Mouse (Mus musculus) liver, embryonic 13.5 days (tissue): Measurements from ENCODE around the gene Limch1. TPM values are rescaled to one million over a fixed set of nuclear protein-coding genes. Genes with fewer than 3 reads are reported as not detected.

Experiments used
- ATAC-seq: fragments of 200-750 bp; cut with Nextera tagmentation; 2 replicates; pipeline ENCODE4 v1.8.0; 2017; ENCODE audit warnings: low read depth, mild to moderate bottlenecking, moderate number of reproducible peaks, moderate library complexity
- DNase-seq: peaks from one replicate; pipeline ENCODE4 v3.0.0; 2022
- H3K27ac ChIP-seq: fragments of 300-500 bp; sonication (generic); 2 replicates; pipeline ENCODE4 v1.5.1; 2015; ENCODE audit warnings: moderate library complexity, mild to moderate bottlenecking, inconsistent platforms
- H3K27me3 ChIP-seq: fragments of 300-500 bp; sonication (generic); 2 replicates; pipeline ENCODE4 v1.6.1; 2015; ENCODE audit warnings: mild to moderate bottlenecking, inconsistent platforms
- H3K36me3 ChIP-seq: fragments of 300-500 bp; sonication (generic); 2 replicates; pipeline ENCODE4 v1.6.1; 2015; ENCODE audit warnings: mild to moderate bottlenecking, inconsistent platforms
- H3K4me1 ChIP-seq: fragments of 300-500 bp; sonication (generic); replicated peaks from 2 replicates; pipeline ENCODE4 v1.6.1; 2015; ENCODE audit warnings: inconsistent platforms
- H3K4me2 ChIP-seq: fragments of 300-500 bp; sonication (generic); 2 replicates; pipeline ENCODE4 v1.6.1; 2015; ENCODE audit warnings: inconsistent platforms, mild to moderate bottlenecking, moderate library complexity
- H3K4me3 ChIP-seq: fragments of 300-500 bp; sonication (generic); replicated peaks from 2 replicates; pipeline ENCODE4 v1.5.1; 2015; ENCODE audit warnings: mild to moderate bottlenecking, inconsistent platforms
- H3K9ac ChIP-seq: fragments of 300-500 bp; sonication (generic); 2 replicates; pipeline ENCODE4 v1.6.1; 2015; ENCODE audit warnings: mild to moderate bottlenecking, inconsistent platforms
- H3K9me3 ChIP-seq: fragments of 300-500 bp; sonication (generic); replicated peaks from 2 replicates; pipeline ENCODE4 v1.6.1; 2016; ENCODE audit warnings: inconsistent platforms
- WGBS: fragments of 180-500 bp; shearing (Covaris S2); methylation state at CpG from one replicate; pipeline ENCODE4 v1.1.7; 2015; ENCODE audit not compliant: insufficient replicate concordance; 5-methylcytosine and 5-hydroxymethylcytosine counted together
- polyA plus RNA-seq: library from polyadenylated mRNA; unstranded; fragments of >200 nt; fragmentation: Nextera tagmentation; extraction: Ambion mirVana; gene quantifications from 2 replicates; pipeline ENCODE4 v1.2.1, GENCODE M21; 2015

The Limch1 gene
- polyA plus RNA-seq, 1 experiment from 2014 or later = 2.3 TPM

DNA sequence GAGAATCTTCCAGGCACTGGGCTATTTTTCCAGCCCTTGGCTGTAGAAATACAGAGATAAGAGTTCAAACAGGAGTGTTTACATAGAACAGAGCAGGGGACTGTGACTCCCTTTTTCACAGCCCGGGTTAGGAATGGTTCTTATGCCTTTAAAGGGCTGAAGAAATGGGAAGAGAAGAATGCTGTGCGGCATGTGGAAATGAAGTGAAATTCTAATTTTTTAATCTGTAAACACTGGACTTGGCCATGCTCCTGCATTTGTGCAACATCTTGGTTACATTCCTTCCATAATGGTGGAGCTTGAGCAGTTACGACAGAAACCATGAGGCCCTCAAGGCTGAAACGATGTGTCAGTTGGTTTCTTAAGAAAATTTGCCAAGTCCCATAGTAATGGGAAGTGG lies 165.4 kb downstream of the Limch1 start:
- Histone ChIP-seq H3K36me3 (no peaks in the 10 kb centered on the region), H3K27me3 (no peaks in the 10 kb centered on the region), H3K4me1 (no peaks in the 10 kb centered on the region), H3K4me3 (no peak overlapping the region), H3K27ac (no peak overlapping the region), H3K9me3 (no peaks in the 10 kb centered on the region), H3K9ac (no peak overlapping the region), H3K4me2 (no peak overlapping the region)
- no peak for DNase-seq
- 70% methylated on average over 4 of the region's 4 CpGs for WGBS
- ATAC-seq = no peak

DNA sequence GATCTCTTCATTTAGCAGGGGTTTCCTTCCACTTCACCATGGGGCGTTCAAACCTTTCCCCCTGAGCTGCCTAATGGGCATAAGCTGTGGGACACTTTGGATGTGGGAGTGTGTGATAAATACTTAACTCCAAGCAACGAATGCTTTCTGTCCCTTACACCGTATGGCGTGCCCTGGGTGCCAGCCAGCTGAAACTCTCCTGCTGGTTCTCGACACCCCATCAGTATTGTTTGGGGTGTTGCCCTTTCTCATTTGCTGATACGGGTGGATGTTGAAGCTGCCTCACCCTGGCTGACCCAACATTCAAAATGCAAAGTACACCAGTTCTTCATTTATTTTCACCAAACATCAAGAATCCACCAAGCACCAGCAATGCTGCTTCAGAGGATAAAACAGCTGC lies 168.2 kb downstream of the Limch1 start:
- no peaks in the 10 kb centered on the region for H3K4me1 ChIP-seq
- H3K27ac ChIP-seq = no peak overlapping the region
- H3K36me3 ChIP-seq = no peaks in the 10 kb centered on the region
- no peak overlapping the region for H3K9ac ChIP-seq
- no peaks in the 10 kb centered on the region for H3K27me3 ChIP-seq
- H3K4me3 ChIP-seq = no peak overlapping the region
- no peaks in the 10 kb centered on the region for H3K9me3 ChIP-seq
- no peak overlapping the region for H3K4me2 ChIP-seq
- DNase-seq (no peak), ATAC-seq (no peak)
- 69% methylated on average over 6 of the region's 6 CpGs for WGBS

DNA sequence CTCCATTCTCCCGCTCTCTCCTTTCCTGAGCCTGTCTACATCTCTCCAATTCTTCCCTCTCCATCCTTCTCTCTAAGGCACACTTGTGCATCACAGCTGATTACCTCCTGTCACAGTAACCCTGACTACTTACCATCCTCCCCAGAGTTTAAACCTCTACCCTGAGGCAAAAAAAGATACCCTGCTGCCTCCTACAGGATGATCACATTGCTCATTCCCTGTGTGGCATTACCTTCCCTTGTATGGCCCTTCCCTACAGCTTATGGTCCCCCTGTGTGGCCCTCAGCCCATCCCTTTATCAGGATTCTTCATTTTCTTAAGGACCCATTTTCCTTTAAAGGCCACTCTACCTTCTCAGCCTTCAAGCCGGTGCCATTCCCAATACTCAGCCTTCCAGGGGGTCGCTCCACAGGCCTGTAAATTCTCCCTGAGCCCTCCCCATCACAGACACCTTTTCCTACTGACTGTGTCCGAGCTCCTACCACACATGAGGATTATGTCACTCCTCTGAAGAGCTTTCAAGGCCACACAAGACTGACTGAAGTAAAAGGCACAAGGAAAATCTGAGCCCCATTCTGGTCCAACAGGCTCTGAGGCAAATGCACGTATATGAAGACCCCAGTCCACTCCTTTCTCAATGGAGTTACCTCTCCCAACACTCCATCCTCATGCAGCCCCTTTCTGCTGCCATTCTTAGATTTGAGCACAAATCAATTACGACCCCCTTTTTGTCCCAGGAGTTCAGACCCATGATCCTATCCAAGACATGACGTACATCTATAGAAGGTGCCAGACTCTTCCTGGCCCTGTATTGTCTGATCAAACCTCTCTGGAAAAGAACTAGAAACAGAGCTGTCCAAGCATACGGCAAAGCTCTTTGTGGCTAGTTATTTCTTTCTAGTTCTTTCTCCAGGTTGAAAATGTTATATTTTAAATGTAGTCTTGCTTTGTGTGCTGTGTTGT lies 172.0 kb downstream of the Limch1 start:
- 61% methylated on average over 8 of the region's 8 CpGs for WGBS
- Histone ChIP-seq H3K9me3 (no peaks in the 10 kb centered on the region), H3K4me2 (no peak overlapping the region), H3K27ac (no peak overlapping the region), H3K9ac (no peak overlapping the region), H3K4me3 (no peak overlapping the region), H3K27me3 (no peaks in the 10 kb centered on the region), H3K4me1 (no peaks in the 10 kb centered on the region), H3K36me3 (no peaks in the 10 kb centered on the region)
- DNase-seq (no peak), ATAC-seq (no peak)

DNA sequence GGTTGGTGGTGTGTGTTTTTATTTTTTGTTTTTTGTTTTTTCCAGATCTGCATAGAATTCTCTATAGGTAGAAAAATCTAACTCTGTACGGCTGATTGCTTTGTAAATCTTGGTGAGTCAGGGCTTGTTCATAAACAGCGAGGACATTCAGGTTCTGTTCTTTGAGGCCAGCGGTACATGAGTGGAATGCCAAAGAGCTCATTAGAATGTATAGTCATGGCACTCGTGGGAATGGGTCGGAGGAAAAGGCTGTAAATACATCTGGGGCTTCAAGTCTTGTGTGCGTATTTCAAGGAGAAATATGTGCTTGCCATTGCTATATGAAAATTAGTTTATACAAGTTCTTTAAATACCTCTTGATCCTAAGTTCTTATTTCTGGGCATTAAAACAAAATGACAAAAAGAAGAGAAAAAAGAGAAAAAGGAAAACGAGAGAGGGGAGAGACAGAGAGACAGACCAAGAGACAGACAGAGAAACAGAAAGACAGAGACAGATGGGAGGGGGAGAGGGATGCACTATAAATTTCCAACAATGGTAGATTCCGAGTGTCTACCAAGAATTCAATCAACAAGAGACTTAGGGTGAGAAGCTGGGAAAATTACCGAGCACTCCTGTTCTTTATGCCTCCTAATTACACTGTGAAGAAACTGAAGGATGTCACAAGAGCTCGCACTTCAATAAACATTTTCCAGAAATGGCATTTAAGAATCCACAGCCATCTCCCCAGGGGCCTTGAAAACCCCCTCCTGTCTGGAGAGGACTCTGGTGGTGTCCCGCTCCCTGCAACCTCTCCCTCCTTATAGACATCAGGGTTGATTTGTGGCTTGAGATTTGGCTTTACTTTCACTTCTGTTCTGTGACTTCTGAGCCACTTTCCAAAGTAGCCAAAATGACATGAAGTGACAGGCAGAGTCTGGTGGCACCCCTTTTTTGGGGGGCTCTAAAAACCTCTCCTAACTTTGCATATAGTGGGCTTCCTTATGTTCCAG lies 173.0 kb downstream of the Limch1 start:
- 56% methylated on average over 11 of the region's 11 CpGs for WGBS
- Histone ChIP-seq H3K4me1 (no peaks in the 10 kb centered on the region), H3K36me3 (no peaks in the 10 kb centered on the region), H3K27me3 (no peaks in the 10 kb centered on the region), H3K4me3 (no peak overlapping the region), H3K4me2 (no peak overlapping the region), H3K27ac (no peak overlapping the region), H3K9me3 (no peaks in the 10 kb centered on the region), H3K9ac (no peak overlapping the region)
- no peak for ATAC-seq
- DNase-seq = no peak

DNA sequence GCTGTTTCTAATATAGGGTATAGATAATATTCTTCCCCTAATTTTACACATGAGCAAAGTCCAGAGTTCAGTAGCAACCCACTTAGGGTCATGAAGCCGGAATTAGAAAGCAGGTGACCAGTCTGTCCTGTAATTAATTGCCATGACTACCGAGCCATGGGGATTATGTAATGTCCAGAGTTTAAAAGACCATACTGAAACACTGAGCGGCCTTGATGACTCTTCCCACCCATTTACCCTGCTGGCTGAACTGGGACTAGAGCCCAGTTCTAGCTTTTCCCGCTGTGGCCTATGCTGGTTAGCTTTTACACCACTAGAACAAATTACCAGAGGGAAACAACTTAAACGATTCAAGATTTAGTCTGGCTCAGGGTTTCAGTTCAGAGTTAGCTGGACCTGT lies 177.0 kb downstream of the Limch1 start:
- Histone ChIP-seq H3K4me3 (no peak overlapping the region), H3K27ac (no peak overlapping the region), H3K4me1 (no peaks in the 10 kb centered on the region), H3K4me2 (no peak overlapping the region), H3K9ac (no peak overlapping the region), H3K9me3 (no peaks in the 10 kb centered on the region), H3K36me3 (no peaks in the 10 kb centered on the region), H3K27me3 (no peaks in the 10 kb centered on the region)
- 68% methylated on average over 5 of the region's 5 CpGs for WGBS
- DNase-seq (no peak), ATAC-seq (no peak)

DNA sequence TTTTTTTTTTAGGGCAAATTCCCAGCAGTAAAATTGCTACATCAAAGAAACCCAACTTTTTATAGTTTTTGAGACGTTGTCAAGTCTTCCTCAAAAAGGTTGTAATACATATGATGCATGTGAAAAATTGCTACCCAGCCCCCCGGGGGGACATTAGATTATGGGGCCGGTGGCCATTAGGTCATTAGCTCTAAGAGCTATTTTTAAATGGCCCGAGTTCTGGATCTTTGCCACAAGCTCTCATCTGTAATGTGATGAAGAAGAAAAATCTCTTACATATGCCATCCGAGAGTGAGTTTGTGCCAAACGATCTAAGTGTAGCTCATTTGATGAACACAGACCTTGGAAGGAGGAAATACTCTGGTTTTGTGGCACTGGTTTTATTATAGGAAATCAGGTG lies 183.7 kb downstream of the Limch1 start:
- ATAC-seq = no peak
- no peak for DNase-seq
- Histone ChIP-seq H3K9me3 (no peaks in the 10 kb centered on the region), H3K9ac (no peak overlapping the region), H3K27me3 (no peaks in the 10 kb centered on the region), H3K36me3 (no peaks in the 10 kb centered on the region), H3K4me3 (no peak overlapping the region), H3K4me1 (no peaks in the 10 kb centered on the region), H3K4me2 (no peak overlapping the region), H3K27ac (no peak overlapping the region)
- 58% methylated on average over 6 of the region's 6 CpGs for WGBS

DNA sequence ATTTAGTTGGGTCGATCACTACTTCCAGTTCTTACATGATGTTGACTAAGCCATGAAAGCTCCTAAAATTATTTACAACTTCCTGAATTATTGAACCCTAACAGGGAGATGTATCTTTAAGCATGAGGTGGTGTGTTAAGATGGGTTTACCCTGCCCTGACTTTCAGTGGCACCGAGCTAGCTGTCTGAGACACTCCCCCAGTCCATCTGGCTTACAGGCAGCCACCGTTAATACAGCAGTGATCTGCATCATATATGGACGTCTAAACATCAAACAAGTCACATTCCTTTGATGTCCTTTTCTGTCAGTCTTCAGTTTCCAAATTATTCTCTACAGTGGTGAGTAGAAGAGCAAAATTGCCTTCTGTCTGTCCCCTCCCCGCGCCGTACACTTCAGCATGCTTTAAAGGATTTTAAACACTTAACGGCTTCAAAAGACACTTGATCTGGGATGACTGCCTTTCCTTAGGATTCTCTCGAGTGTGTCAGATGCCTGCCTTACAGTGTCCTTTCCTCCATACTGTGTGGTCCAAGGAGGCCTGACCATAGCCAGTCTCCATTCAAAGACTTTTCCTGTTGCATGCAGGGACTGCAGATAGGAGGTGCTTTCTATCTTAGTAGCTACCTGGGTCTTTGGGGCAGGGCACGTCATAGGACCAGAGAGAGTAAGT lies 187.6 kb downstream of the Limch1 start:
- no peaks in the 10 kb centered on the region for H3K36me3 ChIP-seq
- H3K4me3 ChIP-seq = no peak overlapping the region
- no peaks in the 10 kb centered on the region for H3K4me1 ChIP-seq
- no peak overlapping the region for H3K27ac ChIP-seq
- ATAC-seq (no peak), DNase-seq (no peak)
- no peak overlapping the region for H3K9ac ChIP-seq
- WGBS = 67% methylated on average over 10 of the region's 10 CpGs
- no peak overlapping the region for H3K4me2 ChIP-seq
- H3K9me3 ChIP-seq = no peaks in the 10 kb centered on the region
- no peaks in the 10 kb centered on the region for H3K27me3 ChIP-seq

DNA sequence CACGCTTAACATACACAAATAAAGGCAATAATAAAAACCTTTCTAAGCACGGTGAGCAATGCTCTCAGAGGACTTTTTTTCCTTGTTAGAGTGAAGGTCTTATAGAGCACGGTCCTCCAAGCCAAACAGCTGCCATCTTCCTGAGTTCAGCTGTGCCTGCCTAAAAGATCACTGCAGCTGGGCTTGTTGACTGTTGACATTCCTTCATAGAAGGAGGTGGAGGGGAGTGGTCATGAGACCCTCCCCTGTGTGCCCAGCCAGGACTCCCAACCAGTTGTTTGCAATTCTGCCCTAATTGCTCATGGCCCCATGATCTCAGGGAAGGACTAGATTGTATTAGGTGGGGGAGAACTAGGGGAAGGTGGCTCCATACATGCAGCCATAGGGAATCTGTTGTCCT lies 189.0 kb downstream of the Limch1 start:
- H3K9ac ChIP-seq = no peak overlapping the region
- H3K36me3 ChIP-seq = no peaks in the 10 kb centered on the region
- no peaks in the 10 kb centered on the region for H3K9me3 ChIP-seq
- DNase-seq (no peak), ATAC-seq (no peak)
- no peak overlapping the region for H3K27ac ChIP-seq
- H3K4me3 ChIP-seq = no peak overlapping the region
- no peak overlapping the region for H3K4me2 ChIP-seq
- H3K27me3 ChIP-seq = no peaks in the 10 kb centered on the region
- 63% methylated on average over 3 of the region's 3 CpGs for WGBS
- no peaks in the 10 kb centered on the region for H3K4me1 ChIP-seq

DNA sequence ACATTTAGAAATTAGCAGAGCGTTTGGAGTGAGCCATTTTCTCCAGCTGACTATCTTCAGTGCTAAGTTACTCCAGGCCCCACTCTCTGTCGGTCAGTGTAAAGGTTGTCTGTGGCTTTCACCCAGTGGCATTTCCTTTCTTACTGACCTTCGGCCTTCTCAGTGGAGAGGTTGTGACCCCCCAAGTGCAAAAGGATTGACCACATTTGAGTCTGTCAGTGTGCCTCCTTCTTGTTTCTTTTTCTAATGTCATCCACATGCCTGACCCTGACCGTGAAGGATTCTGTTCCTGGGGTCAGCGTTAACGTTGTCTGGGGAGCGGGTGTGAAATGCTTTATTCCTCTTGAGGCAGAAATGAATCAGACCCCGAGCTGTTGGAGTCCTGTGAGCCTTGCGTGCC lies 191.7 kb downstream of the Limch1 start:
- no peak overlapping the region for H3K9ac ChIP-seq
- ATAC-seq = no peak
- 54% methylated on average over 9 of the region's 9 CpGs for WGBS
- H3K27ac ChIP-seq = no peak overlapping the region
- H3K27me3 ChIP-seq = no peaks in the 10 kb centered on the region
- H3K4me3 ChIP-seq = no peak overlapping the region
- DNase-seq = no peak
- no peak overlapping the region for H3K4me2 ChIP-seq
- no peaks in the 10 kb centered on the region for H3K36me3 ChIP-seq
- H3K4me1 ChIP-seq = no peaks in the 10 kb centered on the region
- H3K9me3 ChIP-seq = no peaks in the 10 kb centered on the region

DNA sequence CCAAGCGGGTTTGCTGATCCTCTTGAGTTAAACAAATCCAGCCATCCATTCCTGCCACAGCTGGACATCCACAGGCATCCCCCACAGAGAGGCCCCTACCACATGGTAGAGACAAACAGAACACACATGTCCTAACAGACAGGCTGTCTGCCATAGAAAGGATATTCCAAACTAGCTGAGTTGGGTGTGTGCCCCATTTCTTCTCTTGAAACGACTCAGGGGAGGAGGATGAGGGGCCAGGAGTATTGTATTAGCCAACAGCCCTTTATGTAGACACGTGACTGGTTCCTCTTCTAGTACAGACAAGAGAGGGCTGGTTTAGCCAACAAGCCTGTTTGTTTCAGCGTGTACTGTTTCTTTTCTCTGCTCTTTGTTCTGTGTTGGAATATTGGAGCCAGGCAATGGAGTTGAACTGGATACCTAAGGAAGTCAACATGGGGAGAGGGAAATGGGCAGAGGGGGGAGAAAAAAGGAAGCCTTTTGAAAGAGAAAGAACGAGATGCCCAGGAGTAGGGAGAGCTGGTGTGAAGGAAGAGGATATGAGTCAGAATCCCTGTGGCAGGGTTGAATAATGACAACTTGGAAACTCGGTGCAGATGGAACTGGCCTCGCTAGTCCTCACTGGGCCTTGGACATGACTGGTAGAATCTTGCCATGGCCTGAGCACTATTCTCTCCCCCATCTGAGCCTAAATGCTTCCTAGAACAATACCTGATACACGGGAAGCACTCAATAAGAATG lies 196.3 kb downstream of the Limch1 start:
- 37% methylated on average over 8 of the region's 8 CpGs for WGBS
- Histone ChIP-seq H3K4me3 (no peak overlapping the region), H3K4me2 (no peak overlapping the region), H3K27ac (no peak overlapping the region), H3K9ac (no peak overlapping the region), H3K9me3 (no peaks in the 10 kb centered on the region), H3K36me3 (no peaks in the 10 kb centered on the region), H3K27me3 (no peaks in the 10 kb centered on the region), H3K4me1 (no peaks in the 10 kb centered on the region)
- ATAC-seq = no peak
- DNase-seq = no peak
